In genomic region chr5:92900470-92900869, GRCm38 (mm10) we compare ENCODE assay signal across 15 mouse cellular contexts.
DNase-seq lines count a peak whose midpoint lies in the region; ATAC-seq lines count a peak whose summit lies in the region.
"Had no signal": no experiment of that assay in that cellular context is flagged by ENCODE, and none has a peak within 500 bp of the region (broad histone marks: within the 10 kb centered on the region; RNA-seq: fewer than 3 reads in every experiment).

No protein-coding gene starts in this region.

- 44% methylated on average over 5 of the region's 5 CpGs for WGBS in heart, embryonic 16.5 days
- 31% methylated on average over 5 of the region's 5 CpGs for WGBS in liver, embryonic 16.5 days (ENCODE audit: insufficient replicate concordance)
- WGBS in liver, embryonic 12.5 days (ENCODE audit: insufficient replicate concordance): 40% methylated on average over 5 of the region's 5 CpGs
- 52% methylated on average over 5 of the region's 5 CpGs for WGBS in embryonic facial prominence, embryonic 13.5 days
- WGBS in intestine, embryonic 14.5 days: 46% methylated on average over 5 of the region's 5 CpGs

- H3K27ac ChIP-seq in heart, embryonic 16.5 days (ENCODE audit: low read length): peak overlapping the region; percentile 33; the same call in 1 of the 2 replicates
- H3K27ac ChIP-seq in liver, embryonic 16.5 days (ENCODE audit: low read length): peak overlapping the region; percentile 14; the same call in 1 of the 2 replicates
- no peak overlapping the region for H3K27ac ChIP-seq in liver, embryonic 12.5 days
- no peak overlapping the region for H3K27ac ChIP-seq in embryonic facial prominence, embryonic 13.5 days
- H3K27ac ChIP-seq in intestine, embryonic 14.5 days (ENCODE audit: low read depth): no peak overlapping the region; the same call in 1 of the 2 replicates

- no peaks in the 10 kb centered on the region for H3K27me3 ChIP-seq in heart, embryonic 16.5 days (ENCODE audit: control insufficient read depth, insufficient read depth, low read length)
- peaks cover 14% of the 10 kb centered on the region for H3K27me3 ChIP-seq in liver, embryonic 16.5 days (ENCODE audit: control insufficient read depth, insufficient read depth, low read depth, low read length)
- peaks cover 41% of the 10 kb centered on the region for H3K27me3 ChIP-seq in liver, embryonic 12.5 days (replicated peaks)
- H3K27me3 ChIP-seq in embryonic facial prominence, embryonic 13.5 days: no peaks in the 10 kb centered on the region
- no peaks in the 10 kb centered on the region for H3K27me3 ChIP-seq in intestine, embryonic 14.5 days (replicated peaks; ENCODE audit: control insufficient read depth, insufficient read depth, low read length)
- H3K27me3 ChIP-seq: CH12.LX, Patski had no signal

- H3K4me1 ChIP-seq in heart, embryonic 16.5 days (ENCODE audit: control insufficient read depth, insufficient read depth, low read length): peaks cover 44% of the 10 kb centered on the region
- H3K4me1 ChIP-seq in liver, embryonic 16.5 days (ENCODE audit: control insufficient read depth, low read depth, low read length): no peaks in the 10 kb centered on the region; the same call in 1 of the 2 replicates
- H3K4me1 ChIP-seq in liver, embryonic 12.5 days: peaks cover 3% of the 10 kb centered on the region; the same call in 1 of the 2 replicates
- H3K4me1 ChIP-seq in embryonic facial prominence, embryonic 13.5 days: peaks cover 24% of the 10 kb centered on the region
- peaks cover 19% of the 10 kb centered on the region for H3K4me1 ChIP-seq in intestine, embryonic 14.5 days (replicated peaks; ENCODE audit: control insufficient read depth, insufficient read depth, low read length)

- H3K9ac ChIP-seq in heart, embryonic 16.5 days (ENCODE audit: low read length): peak overlapping the region; percentile 71
- H3K9ac ChIP-seq in liver, embryonic 16.5 days (ENCODE audit: low read depth, low read length): no peak overlapping the region
- H3K9ac ChIP-seq in liver, embryonic 12.5 days: no peak overlapping the region
- no peak overlapping the region for H3K9ac ChIP-seq in embryonic facial prominence, embryonic 13.5 days
- peak overlapping the region; percentile 73; the same call in 1 of the 2 replicates for H3K9ac ChIP-seq in intestine, embryonic 14.5 days (ENCODE audit: low read length)

- H3K36me3 ChIP-seq in heart, embryonic 16.5 days (ENCODE audit: control insufficient read depth, insufficient read depth): no peaks in the 10 kb centered on the region
- no peaks in the 10 kb centered on the region for H3K36me3 ChIP-seq in liver, embryonic 16.5 days (ENCODE audit: control insufficient read depth, insufficient read depth)
- no peaks in the 10 kb centered on the region for H3K36me3 ChIP-seq in liver, embryonic 12.5 days
- H3K36me3 ChIP-seq in embryonic facial prominence, embryonic 13.5 days: no peaks in the 10 kb centered on the region
- peaks cover 5% of the 10 kb centered on the region; the same call in 1 of the 2 replicates for H3K36me3 ChIP-seq in intestine, embryonic 14.5 days (ENCODE audit: control insufficient read depth, insufficient read depth, low read length)

- no peak for ATAC-seq in heart, embryonic 16.5 days (replicated peaks; ENCODE audit: extremely low read depth, insufficient read depth, low FRiP score)
- no peak for ATAC-seq in liver, embryonic 16.5 days (ENCODE audit: low read depth)
- ATAC-seq in liver, embryonic 12.5 days: no peak
- ATAC-seq in embryonic facial prominence, embryonic 13.5 days (ENCODE audit: insufficient number of reproducible peaks, insufficient read depth, low FRiP score, low TSS enrichment, low read depth): no peak
- ATAC-seq in intestine, embryonic 14.5 days (replicated peaks; ENCODE audit: low FRiP score, low TSS enrichment, low read depth): no peak
- ATAC-seq: inflammation-experienced regulatory T-cells, adult 6 months; Patski had no signal

- peak overlapping the region; percentile 4; the same call in 1 of the 2 replicates for H3K4me3 ChIP-seq in heart, embryonic 16.5 days (ENCODE audit: low read length)
- H3K4me3 ChIP-seq in liver, embryonic 16.5 days (ENCODE audit: low read depth, low read length): no peak overlapping the region
- H3K4me3 ChIP-seq in liver, embryonic 12.5 days: no peak overlapping the region
- H3K4me3 ChIP-seq in embryonic facial prominence, embryonic 13.5 days: no peak overlapping the region
- peak overlapping the region; percentile 75 for H3K4me3 ChIP-seq in intestine, embryonic 14.5 days (ENCODE audit: low read depth, low read length)

- no peak for DNase-seq in heart, postnatal 36 days
- DNase-seq in intestine, embryonic 14.5 days (ENCODE audit: low spot score): no peak
- no peak for DNase-seq in spleen, postnatal 10 days (ENCODE audit: low spot score in 2 of 2)
- DNase-seq in adrenal gland, adult 8-10 months: no peak
- DNase-seq: cerebellum, adult 8-10 months; gastrocnemius, postnatal 36 days; lung, adult 18-20 months; thymus, adult 2 months had no signal

- peak overlapping the region; percentile 63; the same call in 1 of the 2 replicates for H3K4me2 ChIP-seq in heart, embryonic 16.5 days (ENCODE audit: low read depth, low read length)
- no peak overlapping the region for H3K4me2 ChIP-seq in liver, embryonic 16.5 days (ENCODE audit: low read depth, low read length)
- no peak overlapping the region for H3K4me2 ChIP-seq in liver, embryonic 12.5 days
- 0 out of 2 replicates have a peak overlapping the region, but pooled peaks have one; percentile 16 for H3K4me2 ChIP-seq in embryonic facial prominence, embryonic 13.5 days
- H3K4me2 ChIP-seq in intestine, embryonic 14.5 days (ENCODE audit: low read length): peak overlapping the region; percentile 87

- no peaks in the 10 kb centered on the region for H3K9me3 ChIP-seq in heart, embryonic 16.5 days (replicated peaks; ENCODE audit: control insufficient read depth, low read length)
- H3K9me3 ChIP-seq in liver, embryonic 16.5 days (replicated peaks; ENCODE audit: control insufficient read depth, low read length): no peaks in the 10 kb centered on the region
- no peaks in the 10 kb centered on the region for H3K9me3 ChIP-seq in liver, embryonic 12.5 days (replicated peaks)
- no peaks in the 10 kb centered on the region for H3K9me3 ChIP-seq in embryonic facial prominence, embryonic 13.5 days
- H3K9me3 ChIP-seq in intestine, embryonic 14.5 days (ENCODE audit: control insufficient read depth, low read length): no peaks in the 10 kb centered on the region

- intact Hi-C loops in heart, postnatal 36 days (cut with DNase I): loop anchor here (10.0 kb wide), 1 partner anchor 396 kb away; the partner anchor contains the start of gene Scarb2

Comparison
In these comparisons a context has a peak if more than half of its experiments do, and no peak if none do; other contexts are left out.
1. H3K27ac ChIP-seq: peak in heart, embryonic 16.5 days (single experiment) and liver, embryonic 16.5 days (single experiment); none in liver, embryonic 12.5 days (single experiment), embryonic facial prominence, embryonic 13.5 days (single experiment) and intestine, embryonic 14.5 days (single experiment).
2. H3K4me2 ChIP-seq: peak in heart, embryonic 16.5 days (single experiment), embryonic facial prominence, embryonic 13.5 days (single experiment) and intestine, embryonic 14.5 days (single experiment); none in liver, embryonic 16.5 days (single experiment) and liver, embryonic 12.5 days (single experiment).
3. H3K4me3 ChIP-seq: peak in heart, embryonic 16.5 days (single experiment) and intestine, embryonic 14.5 days (single experiment); none in liver, embryonic 16.5 days (single experiment), liver, embryonic 12.5 days (single experiment) and embryonic facial prominence, embryonic 13.5 days (single experiment).
4. H3K9ac ChIP-seq: peak in heart, embryonic 16.5 days (single experiment) and intestine, embryonic 14.5 days (single experiment); none in liver, embryonic 16.5 days (single experiment), liver, embryonic 12.5 days (single experiment) and embryonic facial prominence, embryonic 13.5 days (single experiment).